Mouse (Mus musculus): ENCODE measurements at regions not wholly inside any gene's neighbourhood (a gene's known extent, or its start where the extent isn't known, plus 50 kb on each side); places are given as distances from the start of the nearest gene placed in this dataset.

GRCm38 (mm10) chr7:137963470-137964095, 433.9 kb downstream of the Tcerg1l start:
- Histone ChIP-seq H3K79me2 (ENCODE audit: control insufficient read depth, insufficient read depth, low read length) (no peaks in the 10 kb centered on the region), H3K9ac (ENCODE audit: low read depth, low read length) (no peak overlapping the region), H3K27ac (replicated peaks; ENCODE audit: insufficient read depth, low read depth, low read length) (no peak overlapping the region), H3K36me3 (ENCODE audit: control insufficient read depth, insufficient read depth, low read length) (no peaks in the 10 kb centered on the region), H3K4me3 (ENCODE audit: insufficient read depth, low read depth, low read length) (no peak overlapping the region), H3K27me3 (ENCODE audit: control insufficient read depth, insufficient read depth, low read length) (no peaks in the 10 kb centered on the region), H3K4me1 (ENCODE audit: control insufficient read depth, insufficient read depth, low read length) (no peaks in the 10 kb centered on the region)
- DNase-seq (ENCODE audit: extremely low read depth, low read depth, low spot score), result no peak
- WGBS, result 51% methylated on average over 3 of the region's 3 CpGs
- TF ChIP-seq POLR2A (IDR thresholded peaks at IDR 0.05; ENCODE audit: extremely low read depth, insufficient read depth, low read length) (no peak), CTCF (IDR thresholded peaks at IDR 0.05; ENCODE audit: low read depth, low read length) (no peak)

GRCm38 (mm10) chr7:137974705-137975104, 422.8 kb downstream of the Tcerg1l start:
- 91% methylated on average over 5 of the region's 5 CpGs for WGBS

GRCm38 (mm10) chr7:137977527-137977926, 420.0 kb downstream of the Tcerg1l start:
- Histone ChIP-seq H3K36me3 (ENCODE audit: control insufficient read depth, insufficient read depth, low read length) (no peaks in the 10 kb centered on the region), H3K79me2 (ENCODE audit: control insufficient read depth, insufficient read depth, low read length) (no peaks in the 10 kb centered on the region), H3K4me3 (ENCODE audit: insufficient read depth, low read depth, low read length) (no peak overlapping the region), H3K27ac (replicated peaks; ENCODE audit: insufficient read depth, low read depth, low read length) (no peak overlapping the region), H3K9ac (ENCODE audit: low read depth, low read length) (no peak overlapping the region), H3K4me1 (ENCODE audit: control insufficient read depth, insufficient read depth, low read length) (no peaks in the 10 kb centered on the region), H3K27me3 (ENCODE audit: control insufficient read depth, insufficient read depth, low read length) (no peaks in the 10 kb centered on the region)
- no peak for TF ChIP-seq CTCF (IDR thresholded peaks at IDR 0.05; ENCODE audit: low read depth, low read length)
- TF ChIP-seq POLR2A (IDR thresholded peaks at IDR 0.05; ENCODE audit: extremely low read depth, insufficient read depth, low read length), result no peak
- 60% methylated on average over 1 of the region's 1 CpGs for WGBS
- no peak for DNase-seq (ENCODE audit: extremely low read depth, low read depth, low spot score)

More at GRCm38 (mm10) chr7:137974705-137975104, 422.8 kb downstream of the Tcerg1l start:
- TF ChIP-seq CTCF (IDR thresholded peaks at IDR 0.05; ENCODE audit: low read depth, low read length), result no peak
- no peaks in the 10 kb centered on the region for H3K27me3 ChIP-seq (ENCODE audit: control insufficient read depth, insufficient read depth, low read length)
- no peaks in the 10 kb centered on the region for H3K36me3 ChIP-seq (ENCODE audit: control insufficient read depth, insufficient read depth, low read length)
- no peak overlapping the region for H3K27ac ChIP-seq (replicated peaks; ENCODE audit: insufficient read depth, low read depth, low read length)
- no peak overlapping the region for H3K9ac ChIP-seq (ENCODE audit: low read depth, low read length)
- H3K4me3 ChIP-seq (ENCODE audit: insufficient read depth, low read depth, low read length), result no peak overlapping the region
- H3K79me2 ChIP-seq (ENCODE audit: control insufficient read depth, insufficient read depth, low read length), result no peaks in the 10 kb centered on the region
- no peak for DNase-seq (ENCODE audit: extremely low read depth, low read depth, low spot score)
- H3K4me1 ChIP-seq (ENCODE audit: control insufficient read depth, insufficient read depth, low read length), result no peaks in the 10 kb centered on the region

DNA sequence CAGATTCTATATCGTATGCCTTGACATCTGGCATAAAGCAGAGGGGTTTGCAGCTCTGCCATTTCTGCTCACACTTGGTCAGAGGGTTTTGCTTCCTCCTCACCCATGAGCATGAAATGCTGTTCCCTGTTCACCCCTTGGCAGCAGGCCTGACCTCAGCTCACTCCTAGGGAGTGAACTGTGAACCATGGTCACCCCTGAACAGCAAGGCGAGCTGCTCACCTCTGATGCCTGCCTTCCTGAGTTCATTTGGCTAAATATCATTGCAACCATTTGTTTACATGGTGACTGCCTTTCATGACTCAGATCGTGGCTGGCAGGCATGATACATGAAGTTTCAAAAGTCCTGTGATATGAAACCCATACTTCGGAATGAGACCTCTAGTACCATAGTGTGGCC, 418.2 kb downstream of the Tcerg1l start:
- 48% methylated on average over 4 of the region's 4 CpGs for WGBS
- Histone ChIP-seq H3K36me3 (ENCODE audit: control insufficient read depth, insufficient read depth, low read length) (no peaks in the 10 kb centered on the region), H3K9ac (ENCODE audit: low read depth, low read length) (no peak overlapping the region), H3K4me1 (ENCODE audit: control insufficient read depth, insufficient read depth, low read length) (no peaks in the 10 kb centered on the region), H3K4me3 (ENCODE audit: insufficient read depth, low read depth, low read length) (no peak overlapping the region), H3K79me2 (ENCODE audit: control insufficient read depth, insufficient read depth, low read length) (no peaks in the 10 kb centered on the region), H3K27ac (replicated peaks; ENCODE audit: insufficient read depth, low read depth, low read length) (no peak overlapping the region), H3K27me3 (ENCODE audit: control insufficient read depth, insufficient read depth, low read length) (no peaks in the 10 kb centered on the region)
- no peak for TF ChIP-seq POLR2A (IDR thresholded peaks at IDR 0.05; ENCODE audit: extremely low read depth, insufficient read depth, low read length)
- TF ChIP-seq CTCF (IDR thresholded peaks at IDR 0.05; ENCODE audit: low read depth, low read length), result no peak
- peak; percentile 87 for DNase-seq (ENCODE audit: extremely low read depth, low read depth, low spot score)

DNA sequence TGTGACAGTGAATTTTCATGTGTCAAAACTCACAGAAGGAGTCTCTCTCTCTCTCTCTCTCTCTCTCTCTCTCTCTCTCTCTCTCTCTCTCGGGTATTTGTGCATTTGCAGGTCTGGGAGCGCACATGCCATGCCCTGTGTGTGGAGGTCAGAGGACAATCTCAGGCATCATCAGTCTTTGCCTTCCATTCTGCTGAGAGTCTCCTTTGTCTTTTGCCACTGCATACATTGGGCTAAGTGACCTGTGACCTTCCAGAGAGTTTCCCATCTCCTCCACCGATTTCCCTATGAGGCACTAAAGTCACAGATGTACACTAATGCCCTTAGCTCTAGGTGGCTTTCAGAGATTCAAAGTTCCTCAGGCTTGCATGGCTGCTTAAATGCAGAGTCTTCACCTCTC, 391.7 kb downstream of the Tcerg1l start:
- H3K27ac ChIP-seq (replicated peaks; ENCODE audit: insufficient read depth, low read depth, low read length), result no peak overlapping the region
- H3K4me1 ChIP-seq (ENCODE audit: control insufficient read depth, insufficient read depth, low read length), result no peaks in the 10 kb centered on the region
- no peaks in the 10 kb centered on the region for H3K36me3 ChIP-seq (ENCODE audit: control insufficient read depth, insufficient read depth, low read length)
- no peak overlapping the region for H3K9ac ChIP-seq (ENCODE audit: low read depth, low read length)
- 33% methylated on average over 3 of the region's 3 CpGs for WGBS
- H3K79me2 ChIP-seq (ENCODE audit: control insufficient read depth, insufficient read depth, low read length), result no peaks in the 10 kb centered on the region
- no peak for DNase-seq (ENCODE audit: extremely low read depth, low read depth, low spot score)
- no peak for TF ChIP-seq CTCF (IDR thresholded peaks at IDR 0.05; ENCODE audit: low read depth, low read length)
- no peak for TF ChIP-seq POLR2A (IDR thresholded peaks at IDR 0.05; ENCODE audit: extremely low read depth, insufficient read depth, low read length)
- H3K27me3 ChIP-seq (ENCODE audit: control insufficient read depth, insufficient read depth, low read length), result 0 out of 2 replicates have a peak, but pooled peaks cover 5% of the 10 kb centered on the region
- H3K4me3 ChIP-seq (ENCODE audit: insufficient read depth, low read depth, low read length), result no peak overlapping the region

- Histone ChIP-seq H3K36me3 (ENCODE audit: control insufficient read depth, insufficient read depth, low read length) (no peaks in the 10 kb centered on the region), H3K9ac (ENCODE audit: low read depth, low read length) (no peak overlapping the region), H3K27ac (replicated peaks; ENCODE audit: insufficient read depth, low read depth, low read length) (no peak overlapping the region), H3K4me1 (ENCODE audit: control insufficient read depth, insufficient read depth, low read length) (no peaks in the 10 kb centered on the region), H3K79me2 (ENCODE audit: control insufficient read depth, insufficient read depth, low read length) (no peaks in the 10 kb centered on the region), H3K27me3 (ENCODE audit: control insufficient read depth, insufficient read depth, low read length) (0 out of 2 replicates have a peak, but pooled peaks cover 5% of the 10 kb centered on the region), H3K4me3 (ENCODE audit: insufficient read depth, low read depth, low read length) (no peak overlapping the region)
- no peak for DNase-seq (ENCODE audit: extremely low read depth, low read depth, low spot score)
- WGBS, result 63% methylated on average over 3 of the region's 3 CpGs
- TF ChIP-seq CTCF (IDR thresholded peaks at IDR 0.05; ENCODE audit: low read depth, low read length) (no peak), POLR2A (IDR thresholded peaks at IDR 0.05; ENCODE audit: extremely low read depth, insufficient read depth, low read length) (no peak)
Observed at GRCm38 (mm10) chr7:138006971-138007370, 390.6 kb downstream of the Tcerg1l start.
